Mouse (Mus musculus): ENCODE measurements around the gene 1700001P01Rik.

GRCm38 (mm10) chr11:97728730-97729129 is 47.0 kb downstream of the 1700001P01Rik start:
- TF ChIP-seq ZNF384 (IDR thresholded peaks at IDR 0.05; ENCODE audit: low read depth, low read length) (no peak), CTCF (conservative IDR thresholded peaks at IDR 0.05 in 1 of 2, IDR thresholded peaks at IDR 0.05 in 1 of 2; ENCODE audit: low read depth in 2 of 2, low read length in 2 of 2) (no peak), ZC3H11A (IDR thresholded peaks at IDR 0.05; ENCODE audit: low read depth, low read length) (no peak), USF1 (IDR thresholded peaks at IDR 0.05; ENCODE audit: low read depth, low read length) (no peak), IRF4 (IDR thresholded peaks at IDR 0.05; ENCODE audit: low read depth, low read length) (no peak), E2F4 (IDR thresholded peaks at IDR 0.05; ENCODE audit: insufficient replicate concordance, low read depth, low read length) (no peak), JUND (conservative IDR thresholded peaks at IDR 0.05; ENCODE audit: low read depth, low read length) (no peak), NELFE (IDR thresholded peaks at IDR 0.05; ENCODE audit: low read depth, low read length) (no peak), MAX (IDR thresholded peaks at IDR 0.05; ENCODE audit: low read length) (no peak), RAD21 (IDR thresholded peaks at IDR 0.05; ENCODE audit: low read depth, low read length) (no peak), UBTF (IDR thresholded peaks at IDR 0.05; ENCODE audit: low read depth, low read length) (no peak), EP300 (IDR thresholded peaks at IDR 0.05; ENCODE audit: low read length) (no peak)
